Mouse (Mus musculus) cerebellum, postnatal 36 days (tissue): ENCODE data around the gene Epas1.

Experiments used
- DNase-seq, 2 experiments: peaks; one replicate each; pipeline ENCODE4 v3.0.0; 2021 to 2022; ENCODE audit warnings: mixed read lengths in 2 of 2

Gene Epas1

DNA sequence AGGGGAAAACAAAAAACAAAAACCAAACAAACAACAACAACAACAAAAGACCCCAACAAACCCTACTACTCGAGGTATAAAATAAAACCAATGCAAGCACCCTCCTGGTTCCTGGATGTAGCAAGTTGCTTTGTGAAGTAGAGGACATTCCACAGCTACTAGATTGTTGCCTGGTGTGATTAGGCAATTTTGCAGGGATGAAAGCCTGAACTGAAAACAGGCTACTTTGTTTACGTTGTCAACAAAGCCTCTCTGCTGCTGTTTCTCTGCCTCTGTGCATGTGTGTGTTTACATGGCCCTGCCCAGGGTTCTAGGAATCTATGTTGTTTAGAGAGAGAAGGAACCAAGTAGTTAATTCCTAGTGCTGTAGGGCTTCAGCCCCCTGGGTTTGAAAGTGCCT, 4.1 kb downstream of the Epas1 start:
- no peak for DNase-seq

DNA sequence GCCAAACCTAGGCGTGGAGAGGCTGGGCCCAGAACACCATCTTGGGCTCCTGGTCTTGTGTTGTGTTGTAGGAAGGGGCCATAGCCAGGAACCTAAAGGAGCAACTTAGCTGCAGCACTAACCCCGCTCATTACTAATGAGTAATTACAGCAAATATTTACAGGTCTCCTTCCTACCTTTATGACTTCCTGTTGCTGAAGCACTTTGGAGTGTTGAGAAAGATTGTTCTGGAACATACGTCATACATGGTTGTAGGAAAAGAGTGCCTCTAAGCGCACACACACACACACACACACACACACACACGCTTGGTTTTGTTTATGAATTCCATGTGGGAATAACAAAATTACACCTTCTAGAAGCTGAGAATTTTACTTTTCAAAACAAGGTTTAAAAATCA, 8.4 kb downstream of the Epas1 start:
- DNase-seq = no peak

GRCm38 (mm10) chr17:86762479-86763242, 9.2 kb downstream of the Epas1 start:
- DNase-seq = no peak

DNA sequence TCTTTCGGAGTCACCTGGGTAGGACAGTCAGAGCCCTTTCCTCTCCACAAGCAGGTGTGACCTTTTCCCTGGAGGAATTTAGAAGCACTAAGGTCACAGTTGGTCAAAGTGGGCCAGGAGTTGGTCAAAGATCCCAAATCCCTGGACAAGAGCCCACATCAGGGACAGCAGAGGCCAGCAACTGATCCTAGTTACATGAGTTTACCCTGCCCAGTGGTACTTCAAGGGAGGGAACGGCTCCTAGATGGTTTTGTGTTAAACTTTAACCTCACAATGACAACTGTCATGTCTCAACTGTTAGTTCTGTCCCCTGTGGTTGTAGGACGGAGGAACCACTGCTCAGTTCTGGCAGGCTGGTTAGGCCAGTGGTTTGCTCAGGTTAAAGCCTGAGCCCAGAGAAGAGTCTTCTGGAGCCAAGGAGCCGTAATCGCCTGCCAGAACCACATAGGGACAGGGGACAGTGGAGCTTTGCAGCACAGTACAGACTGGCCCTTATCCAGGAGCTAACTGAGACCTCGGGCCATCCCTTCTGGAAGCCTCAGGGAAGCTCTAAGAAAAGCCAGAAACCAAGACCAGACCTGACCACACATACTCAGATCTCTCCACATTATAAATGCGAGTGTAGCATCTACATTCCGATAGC, 12.4 kb downstream of the Epas1 start:
- DNase-seq = no peak

GRCm38 (mm10) chr17:86766412-86766811, 12.9 kb downstream of the Epas1 start:
- no peak for DNase-seq

DNA sequence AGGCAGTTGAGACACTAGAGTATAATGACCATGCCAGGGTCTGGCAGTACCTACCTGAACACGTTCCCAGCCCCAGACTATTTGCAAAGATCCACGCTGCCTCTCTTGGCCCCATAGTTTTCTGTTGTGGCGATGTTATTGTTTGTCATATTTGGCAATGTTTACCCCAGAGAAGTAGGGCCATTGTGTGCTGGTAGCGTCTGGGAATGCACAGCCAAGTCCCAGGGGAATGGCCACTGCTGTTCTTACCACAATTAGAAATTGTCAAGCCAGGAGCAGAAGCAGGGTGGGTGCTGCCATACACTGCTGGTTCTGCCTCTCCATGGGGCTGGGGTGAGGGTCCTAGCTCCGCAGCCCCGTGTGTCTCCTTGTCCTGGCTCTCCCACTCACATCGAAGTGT, 15.1 kb downstream of the Epas1 start:
- no peak for DNase-seq

DNA sequence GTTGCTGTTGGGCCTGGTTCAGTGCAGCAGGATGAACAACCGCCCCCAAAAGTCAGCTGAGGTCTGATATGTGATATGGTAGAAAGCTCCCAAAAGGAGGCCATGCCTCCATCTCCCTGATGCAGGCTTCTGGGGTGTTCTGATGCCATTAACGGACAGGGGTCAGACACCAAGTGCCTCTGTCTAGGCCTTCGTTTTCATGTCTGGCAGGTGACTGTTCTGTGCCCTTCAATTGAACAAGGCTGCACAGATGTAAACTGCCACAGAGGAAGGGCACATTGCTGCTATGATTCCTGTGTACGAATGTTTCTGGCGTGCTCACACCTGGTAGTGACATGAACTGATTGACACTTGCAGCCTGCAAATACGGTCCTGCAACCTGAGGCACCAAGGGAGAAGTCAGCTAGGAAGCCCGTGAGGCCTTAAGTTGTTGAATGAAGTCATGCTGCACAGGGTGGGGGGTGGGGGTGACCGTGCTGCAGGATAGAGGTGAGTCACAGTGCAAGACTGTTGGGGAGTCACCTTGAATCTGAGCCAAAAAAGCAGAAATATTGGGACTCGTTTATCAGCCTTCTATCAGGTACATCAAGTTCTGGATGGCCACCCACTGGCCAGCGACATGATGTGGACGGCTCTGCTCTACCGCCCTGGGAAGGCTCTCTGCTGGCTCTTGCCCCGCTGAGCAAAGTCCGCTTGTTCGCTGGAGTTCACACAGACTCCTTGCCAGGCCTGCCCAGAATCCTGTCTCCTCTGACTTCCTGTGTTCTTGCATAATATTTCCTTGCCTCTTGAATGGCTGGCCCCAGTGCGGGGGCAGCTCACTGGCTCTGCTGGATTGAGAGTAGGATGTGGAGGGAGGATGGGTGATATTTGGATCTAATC, 16.1 kb downstream of the Epas1 start:
- no peak for DNase-seq

DNA sequence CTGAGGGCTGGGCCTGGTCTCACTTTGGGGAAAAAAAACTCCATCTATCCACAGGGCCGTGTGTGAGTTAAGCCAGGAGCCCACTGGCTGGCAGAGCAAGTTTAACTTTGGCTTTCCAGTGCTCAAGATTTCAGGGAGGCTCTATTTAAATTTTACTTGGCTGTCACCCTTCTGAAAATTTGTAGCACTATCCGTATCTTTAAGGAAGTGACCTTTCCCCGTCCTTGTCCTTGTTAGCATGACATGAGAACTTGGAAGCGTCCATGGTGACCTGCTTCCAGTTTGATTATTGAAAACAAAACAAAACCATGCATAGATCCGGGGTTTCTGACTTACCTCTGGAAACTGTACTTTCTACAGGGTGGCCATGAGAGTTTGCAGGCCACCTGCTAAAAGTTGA, 17.3 kb downstream of the Epas1 start:
- no peak for DNase-seq

DNA sequence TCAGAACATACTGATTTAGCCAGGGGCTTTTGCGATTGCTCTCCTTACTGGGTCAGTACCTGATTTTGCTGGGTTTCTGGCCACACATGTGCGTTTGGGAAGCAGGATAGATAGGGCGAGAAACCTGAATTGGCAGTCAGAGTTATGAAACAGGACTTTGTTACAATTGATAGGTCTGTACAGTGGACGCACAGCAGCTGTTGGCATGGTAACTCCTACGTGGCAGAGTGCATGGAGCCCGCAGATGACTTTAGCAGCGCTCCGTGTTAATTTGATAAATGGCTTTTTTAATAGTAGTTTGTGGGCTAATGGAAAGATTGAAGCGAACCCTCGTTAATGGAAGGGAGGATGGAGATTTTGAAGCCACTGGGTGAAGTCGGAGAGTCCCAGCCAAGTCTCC, 18.5 kb downstream of the Epas1 start:
- no peak for DNase-seq

GRCm38 (mm10) chr17:86772929-86773588, 19.6 kb downstream of the Epas1 start:
- no peak for DNase-seq

GRCm38 (mm10) chr17:86776538-86776937, 23.0 kb downstream of the Epas1 start:
- DNase-seq = no peak

GRCm38 (mm10) chr17:86778147-86778546, 24.6 kb downstream of the Epas1 start:
- no peak for DNase-seq

DNA sequence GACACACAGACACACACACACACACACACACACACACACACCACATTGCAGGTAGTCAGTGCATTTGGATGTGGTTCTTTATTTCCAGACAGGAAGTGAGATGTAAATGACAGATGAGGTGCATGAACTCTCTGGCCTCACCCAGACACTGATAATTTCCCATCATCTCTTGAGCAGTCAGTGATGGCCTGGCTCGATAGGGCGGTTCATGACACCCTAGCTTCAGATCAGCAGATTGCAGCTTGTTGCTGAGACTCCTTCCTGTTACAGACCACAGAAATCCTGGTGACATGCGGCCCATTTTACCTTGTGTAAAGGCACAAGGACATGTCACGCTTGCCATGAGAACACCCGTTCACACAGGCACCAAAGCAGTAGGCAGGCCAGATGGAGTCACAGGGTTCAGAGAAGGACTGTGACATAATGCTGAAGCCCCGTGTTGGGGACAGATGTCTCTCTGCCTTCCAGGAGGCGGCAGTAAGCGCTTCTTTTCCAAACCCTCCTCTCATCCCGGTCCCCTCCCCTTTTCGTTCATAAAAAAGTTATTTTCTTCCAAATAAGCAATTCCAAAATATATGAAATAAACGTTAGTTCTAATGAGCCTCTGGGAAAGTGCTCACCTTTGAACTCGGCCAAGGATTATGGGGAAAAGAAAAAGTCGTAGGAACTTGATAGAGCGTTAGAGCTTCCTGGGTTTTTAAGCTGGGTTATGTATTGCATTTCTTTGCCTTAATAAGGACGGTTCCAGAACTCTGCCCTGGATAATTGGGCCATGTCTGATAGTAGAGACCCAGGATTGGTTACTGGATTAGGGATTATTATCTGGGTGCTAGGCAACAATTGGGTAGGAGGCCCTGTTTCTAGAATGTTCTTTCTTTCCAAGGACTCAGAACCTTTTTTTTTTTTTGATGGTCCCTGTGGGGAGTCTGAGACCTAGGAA, 26.0 kb downstream of the Epas1 start:
- no peak for DNase-seq

GRCm38 (mm10) chr17:86780708-86781318, 27.3 kb downstream of the Epas1 start:
- DNase-seq = no peak

GRCm38 (mm10) chr17:86781755-86782400, 28.4 kb downstream of the Epas1 start:
- DNase-seq = peak; percentile 47 to 62

DNA sequence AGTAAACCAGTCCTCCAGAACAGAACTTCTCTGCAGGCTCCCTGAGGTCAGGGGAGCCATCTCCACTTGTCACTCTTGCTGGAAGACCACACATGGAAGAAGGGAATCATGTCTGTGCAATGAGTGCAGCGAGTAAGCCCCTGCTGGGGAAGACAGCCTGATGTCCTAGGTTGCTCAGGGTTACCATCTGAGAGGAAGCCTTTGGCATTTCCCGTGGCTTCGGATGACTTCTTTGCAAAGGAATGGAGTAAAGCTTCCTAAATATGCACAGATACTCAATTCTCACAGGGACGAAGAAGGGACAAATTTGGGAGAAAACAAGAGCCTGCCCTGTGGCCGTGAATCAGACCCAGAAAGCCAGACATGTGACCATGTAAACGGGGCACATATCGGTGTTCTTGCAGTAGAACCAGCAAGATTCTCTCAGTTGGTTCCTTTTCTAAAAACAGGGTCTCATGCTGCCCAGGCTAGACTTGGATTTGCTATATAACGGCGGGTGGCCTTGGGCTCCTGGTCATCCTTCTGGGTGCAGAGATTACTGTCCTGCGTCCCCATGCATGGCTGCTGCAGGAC, 31.0 kb downstream of the Epas1 start:
- DNase-seq = no peak

DNA sequence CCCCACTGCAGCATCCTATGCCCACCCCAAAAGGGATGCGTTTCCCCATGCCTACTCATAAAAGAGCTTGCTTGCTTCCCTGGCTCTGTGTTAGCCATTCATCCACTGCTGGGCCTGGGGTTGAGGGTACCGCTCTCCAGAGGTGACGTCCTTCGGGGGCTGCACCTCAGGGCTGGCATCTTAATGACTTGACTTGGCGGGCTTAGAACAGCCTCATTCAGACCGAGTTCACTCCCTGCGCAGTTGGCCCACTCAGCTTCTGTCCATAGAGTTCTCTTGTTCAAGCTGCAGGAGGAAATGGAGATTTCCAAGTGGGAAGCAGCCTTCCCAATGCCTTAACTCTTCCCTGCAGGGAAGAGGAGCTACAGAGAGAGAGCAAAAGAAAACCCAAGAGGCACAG, 32.1 kb downstream of the Epas1 start:
- no peak for DNase-seq

DNA sequence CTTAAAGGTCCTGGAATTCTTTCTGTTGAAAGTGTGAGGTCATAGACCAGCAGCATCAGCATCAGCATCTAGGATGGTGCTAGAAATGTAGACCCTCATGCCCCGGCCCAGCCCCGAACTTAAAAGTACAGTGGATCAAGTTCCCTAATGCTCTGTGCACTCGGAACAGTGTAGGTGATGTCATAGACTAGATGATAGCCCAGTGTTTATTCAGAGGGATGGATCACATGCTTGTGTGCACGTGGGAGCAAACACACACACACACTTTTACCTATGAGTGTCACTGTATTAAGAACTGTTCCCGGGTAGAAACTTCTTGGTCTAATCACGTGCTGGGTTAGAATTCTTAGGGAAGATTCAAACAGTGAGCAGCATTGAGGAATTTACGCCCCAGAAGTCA, 33.0 kb downstream of the Epas1 start:
- no peak for DNase-seq

- no peak for DNase-seq
Measured at GRCm38 (mm10) chr17:86787805-86788204, 34.3 kb downstream of the Epas1 start.

DNA sequence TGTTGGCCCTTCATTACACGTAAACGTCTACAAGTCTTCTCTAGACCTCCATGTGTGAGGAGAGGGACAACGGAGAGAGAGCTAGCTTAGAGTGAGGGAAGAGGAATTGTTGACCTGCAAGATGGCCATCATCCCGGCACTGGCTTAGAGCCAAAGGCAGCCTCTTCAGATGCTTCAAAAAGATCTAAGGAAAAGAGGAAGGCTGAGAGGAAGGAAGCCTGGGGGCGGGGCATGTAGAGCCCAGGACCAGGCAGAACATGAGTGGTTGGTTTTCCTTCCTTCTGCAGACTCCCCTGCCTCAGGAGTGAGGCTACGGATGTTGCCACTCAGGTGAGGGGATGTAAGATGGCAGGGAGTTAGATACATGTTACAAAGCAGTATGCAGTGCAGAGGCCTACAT, 34.8 kb downstream of the Epas1 start:
- DNase-seq = no peak

- no peak for DNase-seq
Measured at GRCm38 (mm10) chr17:86791925-86792324, 38.4 kb downstream of the Epas1 start.
